Mouse (Mus musculus) layer of hippocampus, postnatal 36 days (tissue): ENCODE measurements around the gene Bcas3. TPM values are rescaled to one million over a fixed set of nuclear protein-coding genes. Genes with fewer than 3 reads are reported as not detected.

Source experiments
- DNase-seq, 2 experiments: peaks; one replicate each; pipeline ENCODE4 v3.0.0; 2022
- total RNA-seq, 2 experiments: library from RNA; stranded (reverse); gene quantifications; 2 replicates each; pipeline ENCODE4 v1.2.3; 2021

The Bcas3 gene
- total RNA-seq, 2 experiments from 2014 or later, result 64.9 to 69.2 TPM

GRCm38 (mm10) chr11:85675244-85675643, 322.3 kb downstream of the Bcas3 start:
- DNase-seq, result no peak

- no peak for DNase-seq
These were observed 323.5 kb downstream of the Bcas3 start for GRCm38 (mm10) chr11:85676357-85677004.

- DNase-seq, result no peak
These were observed 325.7 kb downstream of the Bcas3 start for GRCm38 (mm10) chr11:85678666-85679065.

- DNase-seq, result no peak
These were observed 328.8 kb downstream of the Bcas3 start for GRCm38 (mm10) chr11:85681580-85682419.

- no peak for DNase-seq
These were observed 332.0 kb downstream of the Bcas3 start for GRCm38 (mm10) chr11:85684981-85685380.

GRCm38 (mm10) chr11:85687816-85688439, 335.0 kb downstream of the Bcas3 start:
- no peak for DNase-seq

GRCm38 (mm10) chr11:85688440-85688838, 335.5 kb downstream of the Bcas3 start:
- no peak for DNase-seq

GRCm38 (mm10) chr11:85689226-85689625, 336.3 kb downstream of the Bcas3 start:
- DNase-seq, result no peak

GRCm38 (mm10) chr11:85691285-85691684, 338.3 kb downstream of the Bcas3 start:
- DNase-seq, result no peak

GRCm38 (mm10) chr11:85695614-85696263, 342.8 kb downstream of the Bcas3 start:
- DNase-seq, result no peak

GRCm38 (mm10) chr11:85696491-85697398, 343.8 kb downstream of the Bcas3 start:
- DNase-seq, result no peak

GRCm38 (mm10) chr11:85697468-85697867, 344.5 kb downstream of the Bcas3 start:
- no peak for DNase-seq

GRCm38 (mm10) chr11:85698242-85698641, 345.3 kb downstream of the Bcas3 start:
- no peak for DNase-seq

- DNase-seq, result no peak
These were observed 351.2 kb downstream of the Bcas3 start for GRCm38 (mm10) chr11:85704062-85704748.

- DNase-seq, result no peak
These were observed 353.7 kb downstream of the Bcas3 start for GRCm38 (mm10) chr11:85706630-85707029.

GRCm38 (mm10) chr11:85707496-85707895, 354.5 kb downstream of the Bcas3 start:
- DNase-seq, result no peak

- no peak for DNase-seq
These were observed 356.2 kb downstream of the Bcas3 start for GRCm38 (mm10) chr11:85709147-85709546.

GRCm38 (mm10) chr11:85710155-85710554, 357.2 kb downstream of the Bcas3 start:
- no peak for DNase-seq

GRCm38 (mm10) chr11:85712026-85712804, 359.2 kb downstream of the Bcas3 start:
- no peak for DNase-seq
